Mouse (Mus musculus): Measurements from ENCODE around the gene Klhdc10.
"Not testable (repeated sequence)": the region's sequence is repeated elsewhere in the genome, so short reads cannot be mapped to it uniquely, and the experiment has no call there.

The Klhdc10 gene
- long read RNA-seq, experiment 1, partial matches to known transcripts = 0 of 2 reads
- long read RNA-seq, experiment 1, other reads (novel, unspliced or antisense) = 2 of 2 reads
- long read RNA-seq, experiment 2, partial matches to known transcripts = 0 of 5 reads
- long read RNA-seq, experiment 2, other reads (novel, unspliced or antisense) = 5 of 5 reads

DNA sequence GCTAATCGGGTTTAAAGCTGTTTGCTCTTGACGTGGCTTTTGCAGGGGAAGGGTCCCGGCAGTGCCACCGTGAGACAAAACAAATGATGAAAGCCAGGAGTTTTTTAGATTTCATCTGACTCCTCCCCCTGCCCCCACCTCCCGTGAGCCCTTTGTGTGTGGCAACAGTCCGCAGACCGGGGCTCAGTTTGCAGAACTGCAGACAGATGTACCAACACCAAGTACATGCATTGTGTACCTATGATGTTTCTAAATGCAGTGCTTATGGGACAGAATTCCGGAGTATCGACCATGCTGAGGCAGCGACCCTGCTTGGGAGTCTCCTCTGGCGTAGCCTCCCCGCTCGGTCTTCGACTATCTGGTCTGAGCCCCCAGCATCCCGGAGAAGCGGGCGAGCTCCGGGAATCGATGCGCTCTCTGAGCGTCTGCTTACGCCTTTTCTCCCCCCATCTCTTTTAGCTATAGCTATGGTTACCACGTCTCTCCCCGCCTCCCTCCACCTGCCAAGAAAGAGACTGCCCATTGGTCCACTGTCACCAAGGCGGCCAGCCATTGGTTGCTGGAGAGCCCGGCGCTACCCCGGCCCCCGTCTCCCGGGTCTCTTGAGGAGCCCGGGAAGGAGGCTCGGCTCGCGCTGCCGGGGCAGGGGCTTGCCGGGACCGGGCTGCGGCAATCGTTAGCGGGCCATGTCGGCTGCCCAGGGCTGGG is at the start of gene Klhdc10:
TSS of gene Klhdc10 (plus strand) at position 561 of the 708 bp plus-strand sequence.
- intact Hi-C loops (cut with DNase I) = loop anchor here (10.0 kb wide), 1 partner anchor 583 kb away; no protein-coding TSS in a partner anchor

DNA sequence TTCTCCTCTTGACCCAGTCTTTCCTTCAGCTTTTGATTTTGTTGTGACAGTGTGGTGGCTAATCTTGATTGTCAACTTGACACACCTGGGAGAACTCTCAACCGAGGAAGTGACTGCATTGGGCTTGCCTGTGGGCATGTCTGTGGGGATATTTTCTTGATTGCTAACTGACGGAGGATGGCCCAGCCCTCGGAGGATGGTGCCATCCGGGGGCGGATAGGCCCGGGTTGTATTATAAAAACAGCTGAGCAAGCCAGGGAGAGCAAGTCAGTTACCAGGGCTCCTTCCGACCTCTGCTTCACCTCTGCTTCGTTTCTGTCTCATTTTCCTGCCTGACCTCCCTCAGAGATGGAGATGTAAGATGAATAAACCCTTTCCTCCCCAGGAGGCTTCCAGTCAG is 48.9 kb upstream of the Klhdc10 start:
- intact Hi-C loops (cut with DNase I) = no loop called here

DNA sequence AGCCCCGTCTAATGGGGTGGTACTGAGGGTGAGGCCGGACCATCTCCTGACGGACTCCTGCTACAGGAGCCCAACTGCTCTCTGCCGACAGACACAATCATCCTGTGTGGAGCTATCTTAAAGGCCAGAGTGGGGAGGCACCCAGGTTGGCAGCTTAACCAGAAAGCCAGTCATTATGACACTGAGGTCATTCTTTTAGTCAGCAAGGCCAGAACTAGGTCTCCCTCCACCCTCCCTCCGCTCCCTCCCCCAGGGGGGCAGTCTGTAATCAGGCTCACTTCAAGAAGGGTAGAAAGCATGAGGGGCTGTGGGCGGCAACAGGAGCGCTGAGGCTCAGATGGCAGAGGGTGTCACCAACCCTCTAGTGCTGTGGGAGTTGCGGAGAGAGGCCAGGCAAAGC is 48.0 kb upstream of the Klhdc10 start:
- intact Hi-C loops (cut with DNase I) = no loop called here

DNA sequence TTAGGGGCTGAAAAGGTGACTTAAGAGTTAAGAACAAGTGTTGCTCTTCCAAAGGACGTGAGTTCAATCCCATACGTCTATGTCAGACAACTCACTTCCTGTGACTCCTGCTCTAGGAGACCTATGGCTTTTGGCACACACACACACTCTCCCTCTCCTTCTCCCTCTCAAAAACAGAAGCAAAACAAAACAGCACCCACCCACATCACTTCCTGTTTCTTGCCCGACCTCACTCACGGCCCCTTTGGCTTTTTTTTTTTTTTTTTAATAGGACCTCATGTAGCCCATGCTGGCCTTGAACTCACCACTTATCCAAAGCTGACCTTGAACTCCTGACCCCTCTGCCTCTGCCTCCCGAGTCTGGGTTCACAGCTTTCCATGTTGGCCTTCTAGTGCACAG is 46.9 kb upstream of the Klhdc10 start:
- intact Hi-C loops (cut with DNase I) = loop anchor here (5.0 kb wide), 2 partner anchors 52 to 147 kb away; partner anchors contain the start of gene Ube2h

DNA sequence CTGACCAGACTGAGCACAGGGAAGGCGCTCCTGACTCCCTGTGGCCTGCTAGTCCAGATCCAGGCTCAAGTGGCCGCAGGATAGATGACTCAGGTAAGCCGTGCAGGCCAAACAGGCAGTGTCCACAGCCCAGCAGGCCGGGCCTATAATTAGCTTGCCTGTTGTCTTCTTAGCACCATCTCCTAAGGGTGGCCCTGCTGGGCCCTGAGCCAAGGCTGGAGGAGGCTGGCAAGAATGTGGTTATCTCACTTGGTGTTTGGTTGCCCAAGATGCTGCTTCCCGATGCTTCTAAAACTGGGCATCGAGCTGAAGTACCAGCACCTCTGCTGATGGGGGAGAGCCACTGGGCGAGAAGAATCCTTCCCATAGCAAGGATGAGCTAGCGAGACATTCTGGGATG is 46.0 kb upstream of the Klhdc10 start:
- intact Hi-C loops (cut with DNase I) = loop anchor here (5.0 kb wide), 2 partner anchors 53 to 148 kb away; partner anchors contain the start of gene Ube2h

DNA sequence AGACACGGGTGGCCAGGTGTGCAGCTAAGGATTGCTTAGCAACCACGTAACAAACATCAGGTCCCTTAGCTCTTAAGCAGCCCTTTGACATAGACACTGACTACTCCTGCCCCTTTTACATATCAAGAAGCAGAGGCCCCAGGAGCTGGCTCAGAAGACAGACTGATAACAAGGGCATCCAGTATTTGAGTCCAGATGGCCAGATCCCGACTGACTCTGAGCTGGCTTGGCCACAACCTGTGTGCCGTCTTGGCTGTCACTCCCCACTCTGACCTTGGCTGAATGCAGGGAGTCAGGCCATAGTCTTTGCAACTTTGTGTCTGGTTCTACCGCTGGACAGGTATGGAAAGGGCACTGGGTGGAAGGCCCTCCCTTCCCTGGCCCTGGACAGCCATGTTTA is 45.5 kb upstream of the Klhdc10 start:
- intact Hi-C loops (cut with DNase I) = loop anchor here (5.0 kb wide), 2 partner anchors 54 to 149 kb away; partner anchors contain the start of gene Ube2h

DNA sequence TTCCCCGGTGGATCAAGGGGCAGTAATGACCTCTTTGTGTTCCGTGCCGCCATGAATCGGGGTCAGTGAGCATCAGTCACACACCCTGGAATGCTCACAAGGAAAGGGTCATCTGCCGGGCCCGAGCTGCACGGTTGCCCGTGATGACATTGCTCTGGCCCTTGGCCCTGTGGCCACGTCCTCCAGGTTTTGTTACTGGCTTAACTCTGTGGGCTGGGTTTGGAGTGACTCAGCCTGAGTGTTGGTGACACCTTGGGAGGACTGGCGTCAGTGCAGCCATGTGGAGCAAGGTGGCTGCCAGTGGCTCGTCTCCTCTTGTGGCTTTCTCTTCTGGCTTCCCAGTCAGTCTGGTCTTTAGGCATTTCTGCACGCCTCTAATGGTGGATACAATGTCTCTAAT is 45.0 kb upstream of the Klhdc10 start:
- intact Hi-C loops (cut with DNase I) = loop anchor here (5.0 kb wide), 2 partner anchors 54 to 149 kb away; partner anchors contain the start of gene Ube2h

DNA sequence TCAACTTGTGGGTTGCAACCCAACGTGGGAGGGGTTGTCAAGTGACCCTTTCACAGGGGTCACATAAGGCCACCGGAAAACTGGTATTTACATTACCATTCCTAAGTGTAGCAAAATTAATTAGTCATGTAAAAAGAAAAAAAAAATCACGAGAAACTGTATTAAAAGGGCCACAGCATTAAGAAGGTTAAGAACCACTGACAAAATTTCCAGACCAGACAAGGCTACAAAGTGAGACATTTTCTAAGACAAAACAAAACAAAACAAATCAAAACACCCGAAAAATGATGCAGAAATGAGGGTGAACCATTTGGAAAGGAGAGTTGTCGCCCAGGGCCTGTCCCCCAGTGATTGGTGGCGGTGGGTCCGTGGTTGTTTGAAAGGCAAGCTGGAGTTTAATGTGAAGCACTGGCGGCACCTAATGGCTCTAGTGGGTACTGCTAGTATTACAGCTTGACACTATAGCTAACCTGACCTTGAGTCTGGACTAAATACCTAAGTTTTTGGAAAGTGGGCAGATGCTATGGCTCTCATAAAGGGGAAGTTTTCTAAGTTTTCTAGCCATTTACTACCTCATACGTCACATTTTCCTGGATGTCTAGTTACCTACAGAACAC is 44.0 kb upstream of the Klhdc10 start:
- intact Hi-C loops (cut with DNase I) = loop anchor here (5.0 kb wide), 2 partner anchors 55 to 150 kb away; partner anchors contain the start of gene Ube2h

DNA sequence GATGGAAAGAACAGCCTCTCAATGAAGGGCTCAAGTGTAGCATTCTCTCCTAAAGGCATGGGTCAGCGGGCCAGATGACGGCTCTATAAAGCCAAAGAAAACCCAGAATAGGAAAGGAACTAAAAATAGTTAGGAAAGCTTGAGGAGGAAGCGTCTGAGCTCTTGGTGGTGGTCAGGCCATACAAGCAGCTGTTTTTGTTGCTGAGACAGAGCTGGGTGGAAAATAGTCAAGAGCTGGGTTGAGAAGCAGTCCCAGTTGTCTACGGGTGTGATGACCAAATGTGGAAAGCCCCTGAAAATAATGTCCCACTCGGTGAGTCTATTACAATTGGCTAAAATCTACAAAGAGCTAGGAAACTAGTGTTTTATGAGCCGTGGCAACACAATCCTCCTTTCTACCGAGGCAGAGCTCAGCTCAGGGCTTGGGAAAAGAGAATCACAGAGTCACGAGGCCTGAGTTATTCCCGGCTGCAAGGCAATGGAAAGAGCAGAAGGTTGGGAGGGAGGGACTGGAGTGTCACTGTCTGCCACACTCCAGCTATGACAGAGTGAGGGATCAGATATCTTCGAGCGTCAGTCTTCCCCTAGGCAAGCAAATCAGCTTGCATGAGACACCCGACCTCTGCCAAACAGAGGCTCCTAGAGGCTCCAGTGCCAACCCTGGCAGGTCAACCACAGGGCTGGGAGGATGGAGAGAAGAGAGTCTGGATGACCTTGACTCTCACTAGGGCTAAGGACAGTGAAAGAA is 41.7 kb upstream of the Klhdc10 start:
- intact Hi-C loops (cut with DNase I) = loop anchor here (5.0 kb wide), 2 partner anchors 58 to 153 kb away; partner anchors contain the start of gene Ube2h

DNA sequence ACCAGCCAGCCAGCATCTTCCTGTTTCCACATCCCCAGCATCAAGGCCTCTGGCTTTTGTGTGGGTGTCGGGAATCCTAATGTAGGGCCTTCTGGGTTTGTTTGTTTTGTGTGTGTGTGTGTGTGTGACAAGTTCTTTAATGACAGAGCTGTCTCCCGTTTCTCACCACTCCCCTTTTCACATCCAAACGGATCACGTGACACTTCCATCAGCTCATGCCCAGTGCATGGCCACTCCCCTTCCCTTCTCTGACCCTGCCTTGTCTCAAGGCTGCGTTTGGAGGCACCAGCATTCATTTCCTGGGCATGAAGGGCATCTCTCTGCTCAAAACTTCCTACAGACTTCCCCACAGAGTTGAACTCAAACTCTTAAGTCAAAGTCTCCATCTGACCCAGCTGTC is 37.9 kb upstream of the Klhdc10 start:
- intact Hi-C loops (cut with DNase I) = no loop called here

DNA sequence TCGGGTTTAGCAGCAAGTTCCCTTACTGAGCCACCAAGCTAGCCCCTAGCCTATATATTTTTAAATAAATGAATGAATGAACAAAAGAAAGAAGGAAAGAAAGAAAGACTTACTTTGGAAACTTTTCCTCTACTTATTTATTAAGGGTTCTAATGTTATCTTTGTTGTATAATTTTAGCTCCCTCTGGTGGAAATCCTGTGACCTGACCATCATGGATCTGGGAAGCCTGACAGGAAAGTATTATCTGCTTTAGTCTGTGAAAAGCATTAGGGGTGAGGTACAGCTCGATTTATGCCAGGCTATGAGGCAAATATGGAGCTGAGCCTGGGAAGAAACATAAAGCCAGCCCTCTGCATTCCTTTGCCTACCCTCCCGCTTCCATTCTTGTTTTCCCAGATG is 32.4 kb upstream of the Klhdc10 start:
- intact Hi-C loops (cut with DNase I) = no loop called here

DNA sequence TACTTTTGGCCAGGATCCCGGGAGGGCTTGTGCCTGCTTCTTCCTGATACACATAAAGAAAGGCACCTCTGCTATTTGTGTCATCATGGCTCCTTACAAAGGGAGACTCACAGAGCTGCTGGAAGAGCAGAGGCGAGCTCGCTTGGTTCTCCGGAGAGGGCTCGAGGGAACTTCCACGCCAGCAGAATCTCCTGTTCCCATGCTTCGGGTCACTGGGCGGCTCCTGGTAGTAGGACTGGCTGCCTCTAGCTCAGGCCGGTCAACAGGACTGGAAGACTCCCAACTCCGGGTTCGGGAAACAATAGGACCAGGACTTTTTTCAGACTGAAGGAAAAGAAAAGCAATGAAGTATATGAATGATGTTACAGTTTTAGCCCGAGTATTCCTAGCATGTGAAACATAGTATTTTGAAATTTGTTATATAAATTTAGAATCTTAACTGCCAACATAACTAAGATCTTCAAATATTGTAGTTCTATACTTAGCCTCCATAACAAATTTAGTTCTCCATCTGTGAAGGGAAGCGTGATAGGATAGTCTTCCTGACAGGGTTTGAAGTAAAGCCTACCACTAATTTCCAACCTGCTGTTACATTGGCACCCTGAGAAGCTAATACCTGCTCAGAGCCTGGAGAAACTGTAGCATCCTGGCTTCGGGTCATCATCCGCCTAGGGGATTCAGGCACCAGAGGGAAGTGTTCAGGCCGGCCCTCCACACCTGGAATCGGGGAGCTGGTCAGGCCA is 28.9 kb upstream of the Klhdc10 start:
- intact Hi-C loops (cut with DNase I) = no loop called here

DNA sequence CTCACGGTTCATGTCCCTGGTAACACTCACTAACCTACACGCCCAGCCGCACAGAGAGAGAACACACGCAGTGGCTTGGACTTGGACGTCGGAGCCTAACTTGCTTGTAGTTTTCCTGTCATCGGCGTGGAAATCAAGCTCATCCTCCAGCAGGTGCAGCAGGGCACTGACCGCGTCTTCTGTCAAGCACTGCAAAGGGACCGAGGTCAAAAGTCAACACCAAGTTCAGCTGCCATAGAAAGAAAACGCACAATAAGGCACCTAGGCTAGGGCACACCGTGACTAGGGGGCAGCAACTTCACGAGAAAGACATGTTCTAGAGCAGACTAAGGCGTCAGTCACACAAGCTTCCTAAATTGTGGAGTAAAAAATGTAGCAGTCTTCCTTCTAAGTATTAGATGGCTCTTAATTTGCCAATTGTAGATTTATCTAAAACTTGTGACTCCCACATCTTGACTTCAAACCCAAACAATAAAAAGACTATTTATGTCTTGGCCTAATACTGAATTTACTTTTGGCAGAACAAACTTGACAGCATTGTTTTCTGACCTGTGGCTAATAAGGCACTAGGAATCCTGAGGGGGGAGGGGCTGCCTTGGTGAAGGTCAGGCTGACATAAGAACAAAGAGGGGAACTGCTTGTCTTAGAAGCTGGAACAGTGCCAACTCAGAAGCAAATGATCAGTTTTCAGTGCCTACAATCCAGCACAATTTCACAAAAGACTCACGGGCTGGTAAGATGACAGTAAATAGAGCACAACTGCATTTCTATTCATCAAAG is 26.7 kb upstream of the Klhdc10 start:
- intact Hi-C loops (cut with DNase I) = no loop called here

DNA sequence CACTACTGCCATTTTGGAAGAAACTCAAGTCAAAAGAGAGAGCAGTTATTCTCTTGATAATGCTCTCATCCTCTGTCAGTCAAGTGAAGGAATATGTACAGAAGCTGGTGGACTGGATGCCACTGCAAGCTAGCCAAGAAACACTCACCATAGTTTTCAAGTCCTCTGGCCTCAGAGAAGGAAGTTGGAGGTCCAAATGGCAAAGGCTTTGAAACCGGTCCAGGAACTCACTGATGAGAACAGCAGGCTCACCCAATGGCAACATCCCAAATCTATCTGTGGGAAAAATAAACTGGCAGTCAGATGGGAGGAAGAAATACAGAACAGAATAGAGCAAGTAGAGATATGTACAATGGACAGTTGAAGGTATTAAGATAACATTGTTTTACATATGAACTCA is 25.9 kb upstream of the Klhdc10 start:
- intact Hi-C loops (cut with DNase I) = no loop called here

DNA sequence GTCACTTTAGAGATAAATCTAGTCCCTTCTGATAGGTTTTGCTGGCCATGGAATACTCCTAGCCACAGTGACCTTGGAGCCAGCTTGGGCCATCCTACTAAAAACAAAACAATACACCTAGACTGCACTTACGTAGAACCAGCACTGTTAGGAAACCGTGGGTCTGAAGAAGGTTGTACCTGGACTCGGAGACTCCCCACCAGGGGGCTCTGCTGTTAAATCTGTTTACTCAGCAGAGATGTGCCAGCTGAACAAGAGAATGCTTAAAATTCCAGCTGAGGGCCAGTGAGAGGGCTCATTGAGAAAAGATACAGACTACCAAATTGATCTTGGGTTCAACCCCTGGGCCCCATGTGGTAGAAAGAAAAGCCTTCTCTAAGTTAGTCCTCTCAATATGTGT is 20.6 kb upstream of the Klhdc10 start:
- intact Hi-C loops (cut with DNase I) = no loop called here

DNA sequence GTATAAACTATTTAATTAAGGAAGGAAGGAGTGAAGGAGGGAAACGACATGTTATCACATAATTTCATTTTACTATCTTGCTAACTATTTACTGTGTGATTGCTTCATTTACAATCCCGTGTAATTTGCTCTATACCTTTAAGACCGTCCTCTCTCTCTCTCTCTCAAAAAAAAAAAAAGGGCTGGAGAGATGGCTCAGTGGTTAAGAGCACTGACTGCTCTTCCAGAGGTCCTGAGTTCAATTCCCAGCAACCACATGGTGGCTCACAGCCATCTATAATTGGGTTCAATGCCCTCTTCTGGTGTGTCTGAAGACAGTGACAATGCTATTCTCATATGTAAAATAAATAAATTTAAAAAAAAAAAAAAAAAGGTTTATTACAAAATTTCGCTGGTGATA is 11.4 kb upstream of the Klhdc10 start:
- intact Hi-C loops (cut with DNase I) = not testable (repeated sequence)

DNA sequence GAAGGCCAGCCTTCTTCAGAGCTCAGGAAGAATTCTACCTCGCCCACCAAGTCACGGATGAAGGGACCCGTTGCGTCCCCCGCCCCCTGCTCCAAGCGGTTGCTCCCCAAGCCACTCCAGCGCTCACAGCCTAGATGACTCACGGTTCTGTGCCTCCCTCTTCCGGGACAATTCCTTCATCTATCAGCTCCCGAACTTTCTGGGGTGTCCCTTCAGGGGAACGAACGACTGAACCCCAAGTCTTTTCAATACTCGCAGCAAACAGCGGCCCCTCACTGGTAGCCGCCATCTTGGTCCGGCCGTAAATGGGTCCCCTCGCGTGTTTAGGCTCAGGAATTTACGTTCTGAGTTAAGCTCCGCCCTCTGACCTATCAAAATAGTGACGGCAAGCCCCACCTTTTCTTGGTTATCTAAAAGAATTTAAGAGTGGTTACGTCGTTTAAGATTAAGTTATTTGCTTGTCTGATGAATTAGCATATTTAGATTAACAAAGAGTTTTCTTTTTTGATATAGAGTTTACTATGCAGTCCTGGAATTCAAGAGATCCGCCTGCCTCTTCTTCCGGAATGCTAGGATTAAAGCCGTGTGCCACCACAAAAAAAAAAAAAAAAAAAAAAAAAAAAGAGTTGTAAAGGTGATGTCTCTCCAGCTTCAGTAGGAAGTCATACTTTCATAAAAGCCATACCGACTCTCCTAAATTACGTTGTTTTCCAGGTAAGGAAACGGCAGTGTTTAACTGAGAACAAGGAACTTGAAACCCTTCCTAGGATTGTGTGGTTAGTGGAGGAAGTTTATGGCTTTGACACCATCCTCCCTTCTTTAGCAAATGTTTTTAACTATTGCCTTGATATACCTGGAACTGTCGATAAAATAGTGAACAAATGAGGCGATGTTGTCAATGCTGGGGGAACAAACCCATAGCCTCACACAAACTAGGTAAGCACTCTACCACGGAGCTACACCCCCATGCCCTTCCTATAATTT is 10.7 kb upstream of the Klhdc10 start, which contains the start of gene Zc3hc1:
TSS of gene Zc3hc1 (minus strand) at position 315 of the 984 bp plus-strand sequence.
- intact Hi-C loops (cut with DNase I) = no loop called here

DNA sequence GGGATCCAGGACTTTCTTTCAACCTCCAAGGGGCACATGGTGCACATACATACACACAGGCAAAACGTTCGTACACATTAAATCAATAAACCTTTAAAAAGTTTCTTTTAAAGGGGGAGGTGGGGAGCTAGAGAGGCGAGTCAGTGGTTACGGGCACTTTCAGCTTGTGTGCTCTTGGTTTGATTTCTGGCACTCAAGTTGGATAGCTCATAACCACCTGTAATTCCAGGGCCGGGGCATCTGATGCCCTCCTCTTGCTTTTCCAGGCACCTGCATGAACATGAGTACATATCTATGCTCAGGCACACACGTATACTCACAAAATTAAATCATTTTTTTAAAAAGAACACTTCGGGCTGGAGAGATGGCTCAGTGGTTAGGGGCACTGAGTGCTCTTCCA is 9.7 kb upstream of the Klhdc10 start:
- intact Hi-C loops (cut with DNase I) = no loop called here

DNA sequence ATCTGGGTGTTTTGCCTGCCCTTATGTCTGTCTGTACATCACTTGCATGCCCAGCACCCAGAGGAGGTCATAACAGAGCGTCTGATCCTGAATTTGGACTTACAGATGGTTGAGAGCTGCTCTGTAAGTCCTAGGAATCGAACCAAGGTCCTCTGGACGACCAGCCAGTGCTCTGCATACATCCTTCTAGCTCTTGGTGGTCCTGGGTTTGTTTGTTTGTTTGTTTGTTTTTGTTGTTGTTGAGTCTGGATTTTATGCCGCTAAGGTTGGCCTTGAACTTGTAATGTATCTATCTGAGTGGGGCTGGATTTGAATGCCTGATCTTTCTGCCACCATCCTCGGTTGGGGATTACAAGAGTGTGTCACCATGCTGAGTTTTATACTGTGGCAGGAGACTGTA is 1.5 kb upstream of the Klhdc10 start:
- intact Hi-C loops (cut with DNase I) = loop anchor here (10.0 kb wide), 1 partner anchor 585 kb away; no protein-coding TSS in a partner anchor
